Mouse (Mus musculus) C2C12 (cell line): ENCODE data around the gene Izumo2.

Experiments used
- CEBPB ChIP-seq: IDR thresholded peaks from one replicate; pipeline ENCODE4 v1.6.1; 2011; ENCODE audit warnings: low read depth, mild to moderate bottlenecking, control low read depth, moderate library complexity
- CTCF ChIP-seq: IDR thresholded peaks from one replicate; pipeline ENCODE4 v1.5.1; 2011; ENCODE audit not compliant: control insufficient read depth, insufficient read depth, insufficient read length
- MAX ChIP-seq: IDR thresholded peaks from one replicate; pipeline ENCODE4 v1.6.1; 2011; ENCODE audit warnings: mild to moderate bottlenecking, control low read depth
- MYOD1 ChIP-seq: IDR thresholded peaks from one replicate; pipeline ENCODE4 v1.6.1; 2011; ENCODE audit warnings: low read depth; ENCODE audit not compliant: control insufficient read depth, insufficient read length
- USF1 ChIP-seq: IDR thresholded peaks from one replicate; pipeline ENCODE4 v1.6.1; 2011; ENCODE audit warnings: low read depth, mild to moderate bottlenecking, control low read depth, moderate library complexity

- TF ChIP-seq CTCF, result no peak
- no peak for TF ChIP-seq MAX
- no peak for TF ChIP-seq USF1
- TF ChIP-seq CEBPB, result no peak
- TF ChIP-seq MYOD1, result no peak
Observed at GRCm38 (mm10) chr7:44708574-44708973, at the start of gene Izumo2.
